Mouse (Mus musculus) central nervous system, embryonic 18 days (tissue): ENCODE measurements around the gene Kdm1a. TPM values are rescaled to one million over a fixed set of nuclear protein-coding genes. Genes with fewer than 3 reads are reported as not detected.

ENCODE experiments used
- polyA plus RNA-seq: library from polyadenylated mRNA; depleted of rRNA; stranded (reverse); fragments of >200 nt; gene quantifications from 2 replicates; pipeline ENCODE4 v1.2.3, GENCODE M21; 2012; rRNA removed

The Kdm1a gene
- polyA plus RNA-seq = 169 and 172 TPM in 2 replicates

DNA sequence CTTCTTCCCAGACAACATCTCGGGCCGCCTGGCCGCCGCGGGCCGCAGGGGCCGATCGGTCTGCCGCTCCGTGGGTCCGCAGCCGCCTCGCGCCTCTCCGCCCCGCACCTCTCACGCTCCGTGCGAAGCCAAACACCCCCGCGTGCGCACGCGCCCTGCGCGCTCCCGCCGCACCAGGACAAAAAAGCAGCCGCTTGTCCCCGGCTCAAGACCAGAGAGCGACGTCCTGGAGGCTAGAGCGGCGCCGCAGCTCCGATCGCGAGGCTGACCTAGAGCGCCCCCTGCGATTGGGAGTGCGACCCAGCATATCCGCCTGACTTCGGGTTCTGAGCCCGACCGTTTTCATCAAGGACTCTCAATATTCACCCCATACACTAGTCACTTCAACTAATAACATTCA lies at the start of gene Kdm1a:
Gene Kdm1a, minus strand, starts transcription at position 156 of the 400 bp plus-strand sequence.

DNA sequence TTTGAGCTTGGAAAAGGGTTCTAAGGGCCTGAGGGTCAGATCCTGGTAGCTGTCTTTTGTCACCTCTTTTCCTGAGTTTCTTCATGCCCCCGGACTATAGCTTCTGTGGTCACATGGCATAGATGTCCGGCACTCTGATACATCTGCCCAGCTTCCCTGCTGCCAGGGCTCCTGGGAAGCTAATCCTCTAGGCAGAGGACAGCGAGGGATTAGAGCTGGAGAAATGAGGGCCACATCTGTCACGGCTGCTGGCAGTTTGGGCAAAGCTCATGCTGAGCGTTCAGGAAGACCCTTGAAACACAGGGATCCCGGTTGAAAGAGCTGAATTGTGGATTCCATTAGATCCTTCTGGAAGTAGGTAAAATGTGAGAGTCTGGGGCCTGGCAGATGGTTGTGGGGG lies 19.9 kb upstream of the Kdm1a start, which contains the start of gene Lactbl1:
Gene Lactbl1, plus strand, starts transcription at position 234 of the 400 bp plus-strand sequence.

DNA sequence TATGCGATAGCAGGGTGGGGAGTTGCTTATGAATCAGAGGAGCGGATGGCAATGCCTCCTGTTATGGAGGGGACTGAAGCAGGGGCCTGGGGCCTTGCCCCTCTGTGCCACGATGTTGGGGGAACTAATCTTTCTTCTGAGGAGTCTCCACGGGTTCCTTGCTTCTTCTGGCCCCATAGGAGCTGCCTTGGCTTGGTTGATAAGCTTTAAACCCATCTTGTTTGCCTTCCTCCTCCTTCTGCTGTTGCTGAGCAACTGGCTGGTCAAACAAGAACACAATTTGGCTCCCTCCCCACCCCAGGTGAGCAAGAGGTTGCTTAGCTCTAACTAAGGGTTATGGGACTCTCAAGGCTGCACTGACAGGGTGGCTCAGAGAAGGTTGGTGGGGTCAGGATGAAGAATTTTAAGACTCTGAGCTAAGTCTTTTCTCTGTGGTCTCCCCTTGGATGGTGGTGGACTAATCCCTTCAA lies 7.9 kb upstream of the Kdm1a start, which contains the start of gene Tex46:
Gene Tex46, plus strand, starts transcription at position 51 of the 470 bp plus-strand sequence.

Other genes with a start within 250 kb of the Kdm1a start
- 1.8 and 2.8 TPM in 2 replicates for gene Htr1d, start 179.2 kb downstream of the Kdm1a start, polyA plus RNA-seq
- gene 6030445D17Rik, start 140.5 kb downstream of the Kdm1a start, polyA plus RNA-seq = 0.25 and 0.32 TPM in 2 replicates
- 9.6 and 11.4 TPM in 2 replicates for gene Luzp1, start 133.0 kb downstream of the Kdm1a start, polyA plus RNA-seq
- gene Tex46, start 7.7 kb upstream of the Kdm1a start, polyA plus RNA-seq = not detected in 2 replicates
- 0.11 and 0.12 TPM in 2 replicates for gene Lactbl1, start 19.9 kb upstream of the Kdm1a start, polyA plus RNA-seq
- gene Ephb2, start 233.3 kb upstream of the Kdm1a start, polyA plus RNA-seq = 60.0 and 61.0 TPM in 2 replicates